Comparison of ENCODE assay signal across 9 mouse cellular contexts in genomic region chr8:84844397-84845070, GRCm38 (mm10). TPM values are rescaled to one million over a fixed set of nuclear protein-coding genes. Genes with fewer than 3 reads are reported as not detected.
DNase-seq lines count a peak whose midpoint lies in the region; ATAC-seq and TF ChIP-seq lines count a peak whose summit lies in the region.
"Had no signal": no experiment of that assay in that cellular context is flagged by ENCODE, and none has a peak within 500 bp of the region (broad histone marks: within the 10 kb centered on the region; RNA-seq: fewer than 3 reads in every experiment).

No protein-coding gene starts in this region.

- H3K9ac ChIP-seq in lung, postnatal 0 days (replicated peaks; ENCODE audit: low read depth) = 0 out of 2 replicates have a peak overlapping the region, but pooled peaks have one; percentile 2
- no peak overlapping the region; the same call in 1 of the 2 replicates for H3K9ac ChIP-seq in forebrain, embryonic 11.5 days (ENCODE audit: low read length)
- peak overlapping the region; percentile 98 for H3K9ac ChIP-seq in limb, embryonic 13.5 days
- H3K9ac ChIP-seq in stomach, embryonic 14.5 days (replicated peaks; ENCODE audit: low read depth, low read length) = peak overlapping the region; percentile 97; the same call in 1 of the 2 replicates

- TF ChIP-seq EP300 in lung, postnatal 0 days (IDR thresholded peaks at IDR 0.05) = no peak

- H3K4me1 ChIP-seq in lung, postnatal 0 days (ENCODE audit: insufficient read depth, low read depth, low read length) = peaks cover 7% of the 10 kb centered on the region; the same call in 1 of the 2 replicates
- peaks cover 19% of the 10 kb centered on the region for H3K4me1 ChIP-seq in forebrain, embryonic 11.5 days (replicated peaks; ENCODE audit: control insufficient read depth, insufficient read depth, low read length)
- H3K4me1 ChIP-seq in limb, embryonic 13.5 days = peaks cover 47% of the 10 kb centered on the region
- peaks cover 22% of the 10 kb centered on the region for H3K4me1 ChIP-seq in stomach, embryonic 14.5 days (ENCODE audit: control insufficient read depth, insufficient read depth, low read length)

- DNase-seq in lung, postnatal 0 days (ENCODE audit: low spot score) = no peak
- DNase-seq in lung, postnatal 4 days = no peak
- no peak for DNase-seq in forebrain, embryonic 11.5 days (ENCODE audit: low spot score)
- no peak for DNase-seq in cerebellum, adult 9-11 months
- DNase-seq in layer of hippocampus, postnatal 36 days = no peak
- DNase-seq: thymus, adult 18-20 months had no signal

- no peak overlapping the region for H3K4me3 ChIP-seq in lung, postnatal 0 days (ENCODE audit: low read depth, low read length)
- H3K4me3 ChIP-seq in forebrain, embryonic 11.5 days (ENCODE audit: low read depth, low read length) = peak overlapping the region; percentile 98
- peak overlapping the region; percentile 98 for H3K4me3 ChIP-seq in limb, embryonic 13.5 days
- H3K4me3 ChIP-seq in stomach, embryonic 14.5 days (ENCODE audit: low read depth, low read length) = peak overlapping the region; percentile 93

- ATAC-seq in lung, postnatal 0 days = no peak
- ATAC-seq in forebrain, embryonic 11.5 days (replicated peaks; ENCODE audit: low FRiP score) = no peak
- ATAC-seq in limb, embryonic 13.5 days (ENCODE audit: low FRiP score, low read depth) = no peak
- no peak for ATAC-seq in stomach, embryonic 14.5 days (ENCODE audit: insufficient number of reproducible peaks, insufficient read depth, low FRiP score, low read depth)
- ATAC-seq in megakaryocyte progenitor cell, adult 5-6 weeks (replicated peaks; ENCODE audit: poor library complexity) = no peak

- H3K9me3 ChIP-seq in lung, postnatal 0 days (ENCODE audit: low read length) = no peaks in the 10 kb centered on the region
- H3K9me3 ChIP-seq in forebrain, embryonic 11.5 days (ENCODE audit: control insufficient read depth, low read length) = no peaks in the 10 kb centered on the region
- no peaks in the 10 kb centered on the region for H3K9me3 ChIP-seq in limb, embryonic 13.5 days
- no peaks in the 10 kb centered on the region for H3K9me3 ChIP-seq in stomach, embryonic 14.5 days (ENCODE audit: control insufficient read depth, low read depth, low read length)

- no peak for TF ChIP-seq CTCF in lung, postnatal 0 days (IDR thresholded peaks at IDR 0.05)

- H3K27me3 ChIP-seq in lung, postnatal 0 days (replicated peaks; ENCODE audit: insufficient read depth, low read length) = no peaks in the 10 kb centered on the region
- H3K27me3 ChIP-seq in forebrain, embryonic 11.5 days (ENCODE audit: control insufficient read depth, insufficient read depth, low read length) = no peaks in the 10 kb centered on the region
- H3K27me3 ChIP-seq in limb, embryonic 13.5 days = no peaks in the 10 kb centered on the region
- H3K27me3 ChIP-seq in stomach, embryonic 14.5 days (ENCODE audit: control insufficient read depth, insufficient read depth, low read length) = no peaks in the 10 kb centered on the region

- H3K36me3 ChIP-seq in lung, postnatal 0 days (ENCODE audit: insufficient read depth, low read length) = peaks cover 22% of the 10 kb centered on the region; the same call in 1 of the 2 replicates
- peaks cover 30% of the 10 kb centered on the region; the same call in 1 of the 2 replicates for H3K36me3 ChIP-seq in forebrain, embryonic 11.5 days (ENCODE audit: control insufficient read depth, insufficient read depth, low read length)
- peaks cover 43% of the 10 kb centered on the region for H3K36me3 ChIP-seq in limb, embryonic 13.5 days
- H3K36me3 ChIP-seq in stomach, embryonic 14.5 days (ENCODE audit: control insufficient read depth, insufficient read depth, low read length) = peaks cover 47% of the 10 kb centered on the region

- no peak overlapping the region for H3K27ac ChIP-seq in lung, postnatal 0 days (ENCODE audit: low read length)
- no peak overlapping the region for H3K27ac ChIP-seq in forebrain, embryonic 11.5 days (ENCODE audit: low read depth, low read length)
- no peak overlapping the region; the same call in 1 of the 2 replicates for H3K27ac ChIP-seq in limb, embryonic 13.5 days
- H3K27ac ChIP-seq in stomach, embryonic 14.5 days (ENCODE audit: low read length) = no peak overlapping the region

- H3K4me2 ChIP-seq in lung, postnatal 0 days (replicated peaks; ENCODE audit: low read depth, low read length) = no peak overlapping the region
- peak overlapping the region; percentile 85; the same call in 1 of the 2 replicates for H3K4me2 ChIP-seq in forebrain, embryonic 11.5 days (ENCODE audit: low read depth, low read length, severe bottlenecking)
- H3K4me2 ChIP-seq in limb, embryonic 13.5 days (replicated peaks) = peak overlapping the region; percentile 88
- H3K4me2 ChIP-seq in stomach, embryonic 14.5 days (replicated peaks; ENCODE audit: low read depth, low read length) = peak overlapping the region; percentile 80

- WGBS in lung, postnatal 0 days = 62% methylated on average over 9 of the region's 9 CpGs
- 88% methylated on average over 9 of the region's 9 CpGs for WGBS in forebrain, embryonic 11.5 days
- WGBS in limb, embryonic 13.5 days = 85% methylated on average over 9 of the region's 9 CpGs
- WGBS in stomach, embryonic 14.5 days = 79% methylated on average over 9 of the region's 9 CpGs

RNA-seq across cellular contexts. Expression of gene Calr, which starts 2.2 kb away (rescaled TPM):
- 318 and 405 TPM in 2 replicates for polyA plus RNA-seq in lung, postnatal 0 days (2015; fragmentation: Nextera tagmentation; extraction: Ambion mirVana)
- polyA plus RNA-seq in forebrain, embryonic 11.5 days (2014; fragmentation: Nextera tagmentation; extraction: Ambion mirVana) = 722 and 731 TPM in 2 replicates
- 943 and 1,018 TPM in 2 replicates for polyA plus RNA-seq in limb, embryonic 13.5 days (2015; fragmentation: Nextera tagmentation; extraction: Ambion mirVana)
- polyA plus RNA-seq in stomach, embryonic 14.5 days (2014; fragmentation: Nextera tagmentation; extraction: Ambion mirVana) = 669 and 791 TPM in 2 replicates
- 1,060 and 1,133 TPM in 2 replicates for total RNA-seq in megakaryocyte progenitor cell, adult 5-6 weeks (2015)
- total RNA-seq in megakaryocyte progenitor cell, adult 5-6 weeks (2017) = 4,756 and 5,574 TPM in 2 replicates
- 100 to 1,000 TPM; 557 to 631 TPM for total RNA-seq in layer of hippocampus, postnatal 36 days (2021)

RNA-seq across cellular contexts. Expression of gene Rad23a, which starts 4.1 kb away (rescaled TPM):
- 77.9 and 85.7 TPM in 2 replicates for polyA plus RNA-seq in lung, postnatal 0 days (2015; fragmentation: Nextera tagmentation; extraction: Ambion mirVana)
- polyA plus RNA-seq in forebrain, embryonic 11.5 days (2014; fragmentation: Nextera tagmentation; extraction: Ambion mirVana) = 102 and 110 TPM in 2 replicates
- 106 TPM in 2 replicates for polyA plus RNA-seq in limb, embryonic 13.5 days (2015; fragmentation: Nextera tagmentation; extraction: Ambion mirVana)
- polyA plus RNA-seq in stomach, embryonic 14.5 days (2014; fragmentation: Nextera tagmentation; extraction: Ambion mirVana) = 119 and 125 TPM in 2 replicates
- total RNA-seq in megakaryocyte progenitor cell, adult 5-6 weeks (2015) = 30.2 and 34.4 TPM in 2 replicates
- 26.2 and 26.3 TPM in 2 replicates for total RNA-seq in megakaryocyte progenitor cell, adult 5-6 weeks (2017)
- total RNA-seq in layer of hippocampus, postnatal 36 days (2021) = 10 to 100 TPM; 67.9 to 68.5 TPM

RNA-seq across cellular contexts. Expression of gene Farsa, which starts 12.3 kb away (rescaled TPM):
- polyA plus RNA-seq in lung, postnatal 0 days (2015; fragmentation: Nextera tagmentation; extraction: Ambion mirVana) = 44.0 and 44.6 TPM in 2 replicates
- polyA plus RNA-seq in forebrain, embryonic 11.5 days (2014; fragmentation: Nextera tagmentation; extraction: Ambion mirVana) = 112 and 120 TPM in 2 replicates
- polyA plus RNA-seq in limb, embryonic 13.5 days (2015; fragmentation: Nextera tagmentation; extraction: Ambion mirVana) = 108 and 109 TPM in 2 replicates
- 83.7 and 88.9 TPM in 2 replicates for polyA plus RNA-seq in stomach, embryonic 14.5 days (2014; fragmentation: Nextera tagmentation; extraction: Ambion mirVana)
- total RNA-seq in megakaryocyte progenitor cell, adult 5-6 weeks (2015) = 33.3 and 51.2 TPM in 2 replicates
- total RNA-seq in megakaryocyte progenitor cell, adult 5-6 weeks (2017) = 173 and 193 TPM in 2 replicates
- total RNA-seq in layer of hippocampus, postnatal 36 days (2021) = 10 to 100 TPM; 51.2 to 52.7 TPM

RNA-seq across cellular contexts. Expression of gene Gadd45gip1, which starts 13.2 kb away (rescaled TPM):
- polyA plus RNA-seq in lung, postnatal 0 days (2015; fragmentation: Nextera tagmentation; extraction: Ambion mirVana) = 24.4 and 24.8 TPM in 2 replicates
- 41.0 and 44.3 TPM in 2 replicates for polyA plus RNA-seq in forebrain, embryonic 11.5 days (2014; fragmentation: Nextera tagmentation; extraction: Ambion mirVana)
- 48.1 and 48.4 TPM in 2 replicates for polyA plus RNA-seq in limb, embryonic 13.5 days (2015; fragmentation: Nextera tagmentation; extraction: Ambion mirVana)
- polyA plus RNA-seq in stomach, embryonic 14.5 days (2014; fragmentation: Nextera tagmentation; extraction: Ambion mirVana) = 49.5 and 50.5 TPM in 2 replicates
- 21.4 and 21.9 TPM in 2 replicates for total RNA-seq in megakaryocyte progenitor cell, adult 5-6 weeks (2015)
- 51.2 and 57.4 TPM in 2 replicates for total RNA-seq in megakaryocyte progenitor cell, adult 5-6 weeks (2017)
- 10 to 100 TPM; 23.2 to 25.7 TPM for total RNA-seq in layer of hippocampus, postnatal 36 days (2021)

RNA-seq across cellular contexts. Expression of gene Dand5, which starts 21.9 kb away (rescaled TPM):
- 6.2 and 6.8 TPM in 2 replicates for polyA plus RNA-seq in lung, postnatal 0 days (2015; fragmentation: Nextera tagmentation; extraction: Ambion mirVana)
- 5.5 and 6.4 TPM in 2 replicates for polyA plus RNA-seq in forebrain, embryonic 11.5 days (2014; fragmentation: Nextera tagmentation; extraction: Ambion mirVana)
- polyA plus RNA-seq in limb, embryonic 13.5 days (2015; fragmentation: Nextera tagmentation; extraction: Ambion mirVana) = 6.3 TPM in 2 replicates
- polyA plus RNA-seq in stomach, embryonic 14.5 days (2014; fragmentation: Nextera tagmentation; extraction: Ambion mirVana) = 7.1 and 7.6 TPM in 2 replicates
- 2.2 and 2.4 TPM in 2 replicates for total RNA-seq in megakaryocyte progenitor cell, adult 5-6 weeks (2015)
- total RNA-seq in megakaryocyte progenitor cell, adult 5-6 weeks (2017) = 1.7 and 4.0 TPM in 2 replicates
- total RNA-seq in layer of hippocampus, postnatal 36 days (2021) = 10 to 100 TPM in 1 of 2 experiments, 1 to 10 TPM in 1; 9.4 to 10.5 TPM
